Mouse (Mus musculus): ENCODE measurements at regions not wholly inside any gene's neighbourhood (a gene's known extent, or its start where the extent isn't known, plus 50 kb on each side); places are given as distances from the start of the nearest gene placed in this dataset.
"Not testable (repeated sequence)": the region's sequence is repeated elsewhere in the genome, so short reads cannot be mapped to it uniquely, and the experiment has no call there.

DNA sequence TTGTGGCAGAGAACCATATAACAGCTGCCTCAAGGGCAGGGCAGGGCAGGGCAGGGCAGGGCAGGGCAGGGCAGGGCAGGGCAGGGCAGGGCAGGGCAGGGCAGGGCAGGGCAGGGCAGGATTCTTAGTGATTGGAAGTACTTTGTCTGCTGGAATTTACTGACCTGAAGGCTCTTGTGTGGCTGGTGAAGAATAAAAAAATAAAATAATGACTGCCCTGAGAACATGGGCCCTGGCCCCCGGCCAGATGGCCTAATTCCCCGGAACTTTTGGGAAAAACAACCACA lies 169.3 kb downstream of the Qk start:
- DNase-seq (ENCODE audit: low read depth, low spot score): not testable (repeated sequence)

DNA sequence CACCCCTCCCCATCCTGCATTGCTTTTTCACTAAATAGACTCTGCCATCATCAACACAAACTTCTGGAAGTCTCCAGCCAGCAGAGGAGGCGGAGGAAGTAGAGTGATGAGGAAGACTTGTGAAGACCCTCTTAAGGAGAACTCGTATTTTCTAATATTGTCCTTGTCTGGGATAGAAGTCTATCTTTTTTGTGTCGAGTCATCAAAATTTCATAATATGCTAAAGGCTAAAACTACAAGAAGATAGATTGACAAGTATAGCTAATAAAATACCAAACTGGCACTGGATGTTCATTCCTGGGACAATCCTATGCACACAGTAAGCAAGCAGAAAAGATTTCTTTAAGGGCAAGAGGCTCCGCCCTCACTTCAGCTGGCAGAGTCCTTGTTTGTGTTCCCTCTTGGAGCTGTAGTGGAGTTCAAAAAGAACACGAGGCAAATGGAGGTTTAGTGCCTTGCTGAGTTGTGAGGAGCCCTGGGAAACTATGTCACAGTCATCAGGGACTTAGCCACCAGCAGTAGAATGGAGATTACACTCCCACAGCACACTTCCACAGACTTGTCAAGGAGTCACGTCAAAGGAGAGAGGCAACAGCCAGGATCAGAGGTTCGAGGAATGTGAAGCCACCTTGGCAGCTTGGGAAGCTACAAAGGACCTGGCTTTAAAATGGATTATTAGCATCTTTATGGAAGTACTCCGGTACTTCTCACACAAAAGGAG lies 169.8 kb downstream of the Qk start:
- DNase-seq (ENCODE audit: low read depth, low spot score): no peak

DNA sequence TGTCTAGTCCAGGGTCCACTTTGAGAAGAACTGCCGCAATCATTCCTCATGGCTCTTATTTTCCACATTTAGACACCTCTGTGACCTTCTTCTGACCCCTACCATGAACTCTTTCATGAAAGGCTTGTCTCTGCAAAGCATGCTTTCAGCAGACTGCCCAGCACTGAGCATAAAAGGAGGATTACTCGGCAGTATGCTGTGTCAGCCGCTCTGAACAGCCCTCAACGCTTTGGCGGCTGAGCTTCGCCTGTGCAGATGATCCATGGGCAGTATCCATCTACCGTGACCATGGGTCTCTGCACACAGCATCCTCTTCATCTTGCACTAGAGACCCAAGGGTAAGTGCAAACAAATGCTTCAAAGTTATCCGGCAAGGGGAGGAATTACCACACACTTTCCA lies 172.5 kb downstream of the Qk start:
- no peak for DNase-seq (ENCODE audit: low read depth, low spot score)

DNA sequence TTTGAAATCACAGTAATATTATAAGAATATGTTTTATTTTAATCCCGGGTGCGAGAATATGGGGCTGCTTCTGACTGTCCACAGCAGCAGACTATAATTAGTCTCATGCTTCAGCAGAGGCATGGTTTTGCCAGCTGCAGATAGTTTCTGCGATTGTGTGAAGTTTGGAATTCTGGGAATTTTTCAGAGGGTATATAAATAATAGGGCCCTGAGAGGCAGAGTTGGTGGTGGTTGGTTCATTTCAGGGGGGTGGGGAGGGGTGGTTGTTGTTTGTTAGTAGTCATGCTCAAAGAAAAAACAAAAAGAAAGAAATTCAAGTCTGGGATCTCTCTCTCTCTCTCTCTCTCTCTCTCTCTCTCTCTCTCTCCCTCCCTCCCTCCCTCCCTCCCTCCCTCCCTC lies 173.1 kb downstream of the Qk start:
- DNase-seq (ENCODE audit: low read depth, low spot score): no peak

DNA sequence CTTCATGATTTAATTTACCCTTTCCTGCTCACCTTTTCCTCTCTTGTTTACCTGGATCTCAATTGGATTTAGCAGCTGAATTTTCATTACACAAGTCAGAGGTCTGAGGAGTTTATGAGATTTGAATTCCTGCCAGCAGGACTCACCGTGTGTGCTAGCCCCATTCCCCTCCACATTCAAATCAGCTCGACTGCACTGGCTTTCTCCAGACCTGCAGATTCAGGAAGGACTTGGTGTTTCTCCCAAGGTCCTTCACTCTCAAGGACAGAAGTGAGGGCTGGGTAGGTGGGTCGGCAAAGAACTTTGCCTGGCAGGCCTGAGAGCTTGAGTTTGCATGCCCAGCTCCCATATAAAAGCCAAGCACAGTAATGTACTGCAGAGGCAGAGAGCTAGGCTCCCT lies 180.8 kb downstream of the Qk start:
- no peak for DNase-seq (ENCODE audit: low read depth, low spot score)

DNA sequence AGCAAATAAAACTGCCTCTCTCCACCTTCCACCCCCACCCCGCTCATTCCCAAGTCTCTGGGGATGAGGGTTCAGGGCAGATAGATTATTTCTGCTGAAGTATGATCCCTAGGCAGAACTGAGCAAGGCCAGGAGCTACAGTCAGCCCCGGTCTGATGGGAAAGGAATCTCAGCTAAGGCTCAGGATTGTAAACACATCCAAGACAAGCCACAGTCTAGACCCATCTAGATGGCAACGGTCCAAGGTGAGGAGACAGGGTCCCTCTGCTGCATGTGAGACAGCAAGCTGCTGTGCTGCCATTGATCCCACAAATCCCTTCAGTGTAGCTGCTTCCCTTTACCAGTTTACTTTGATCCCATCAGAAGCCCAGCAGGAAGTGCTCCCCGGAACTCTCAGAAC lies 181.3 kb downstream of the Qk start:
- DNase-seq (ENCODE audit: low read depth, low spot score): no peak

DNA sequence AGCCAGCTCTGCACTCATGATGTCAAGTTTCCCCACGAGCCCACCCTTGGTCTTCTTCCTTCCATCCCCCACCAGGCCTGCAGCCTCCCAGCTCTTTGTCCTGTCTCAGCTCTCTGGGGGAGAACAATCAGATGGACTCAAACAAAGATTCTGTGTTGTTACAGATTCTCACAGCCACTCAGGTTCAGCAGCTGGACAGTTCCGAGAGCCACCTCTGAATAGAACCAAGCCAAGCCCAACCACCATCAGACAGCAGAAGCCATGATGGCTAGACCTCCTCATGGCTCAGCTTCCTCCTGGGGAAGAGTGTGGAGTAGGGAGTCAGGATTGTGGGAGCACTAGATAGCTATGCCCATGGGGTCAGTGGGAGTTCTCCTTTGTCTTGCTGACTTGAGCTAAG lies 184.5 kb downstream of the Qk start:
- DNase-seq (ENCODE audit: low read depth, low spot score): no peak

DNA sequence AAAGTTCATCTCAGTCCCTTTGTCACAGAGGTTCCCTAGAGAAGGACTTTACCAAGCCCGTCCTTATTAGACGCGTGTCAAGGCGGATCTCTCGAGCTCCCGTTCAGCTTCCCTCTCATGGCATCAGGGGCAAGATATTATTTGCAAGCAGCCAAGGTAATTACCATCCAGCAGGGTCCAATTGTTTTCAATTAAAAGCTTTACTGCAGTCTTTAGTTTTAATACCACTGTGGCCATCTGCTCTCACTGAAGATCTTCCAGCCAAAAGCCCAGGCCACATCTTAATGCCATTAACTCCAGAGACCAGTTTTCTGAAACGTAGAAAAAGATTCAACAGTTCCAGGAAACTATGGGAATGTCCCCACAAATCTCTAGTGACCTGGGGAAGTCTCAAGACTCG lies 191.1 kb downstream of the Qk start:
- DNase-seq (ENCODE audit: low read depth, low spot score): no peak

DNA sequence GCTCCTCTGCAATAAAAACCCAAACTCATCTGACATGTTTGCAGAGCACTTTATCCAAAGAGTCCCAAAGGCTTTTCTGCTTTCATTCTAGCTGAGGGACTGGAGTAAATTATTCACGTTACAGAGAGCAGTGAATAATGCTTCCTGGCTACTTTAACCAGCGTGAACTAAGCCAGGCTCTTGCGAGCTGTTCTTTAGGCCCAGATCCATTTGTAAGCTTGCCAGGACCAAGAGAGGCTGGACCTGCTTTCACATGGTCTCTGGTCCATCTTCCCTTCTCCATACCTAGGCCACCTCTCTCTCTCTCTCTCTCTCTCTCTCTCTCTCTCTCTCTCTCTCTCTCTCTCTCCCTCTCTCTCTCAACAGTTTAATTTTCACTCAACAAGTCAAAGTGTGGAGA lies 197.2 kb downstream of the Qk start:
- DNase-seq (ENCODE audit: low read depth, low spot score): no peak

DNA sequence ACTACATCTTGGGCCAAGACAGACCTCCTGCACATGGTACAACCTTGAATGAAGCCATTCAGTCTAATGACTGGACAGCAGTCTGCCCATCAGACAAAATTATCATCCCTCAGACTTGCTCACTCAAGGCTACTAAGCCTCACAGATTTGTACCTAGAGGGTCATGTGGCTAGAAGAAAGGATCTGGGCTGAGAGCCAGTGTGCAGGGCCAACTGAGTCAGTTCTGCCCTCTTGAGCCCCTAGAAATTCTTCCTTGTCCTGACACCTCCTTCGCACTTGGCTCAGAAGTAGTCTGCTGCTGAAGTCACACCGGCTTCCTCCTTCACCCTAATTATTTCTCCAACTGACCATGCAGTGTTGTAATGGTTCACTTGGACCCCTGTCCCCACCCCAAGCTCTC lies 207.5 kb downstream of the Qk start:
- no peak for DNase-seq (ENCODE audit: low read depth, low spot score)

DNA sequence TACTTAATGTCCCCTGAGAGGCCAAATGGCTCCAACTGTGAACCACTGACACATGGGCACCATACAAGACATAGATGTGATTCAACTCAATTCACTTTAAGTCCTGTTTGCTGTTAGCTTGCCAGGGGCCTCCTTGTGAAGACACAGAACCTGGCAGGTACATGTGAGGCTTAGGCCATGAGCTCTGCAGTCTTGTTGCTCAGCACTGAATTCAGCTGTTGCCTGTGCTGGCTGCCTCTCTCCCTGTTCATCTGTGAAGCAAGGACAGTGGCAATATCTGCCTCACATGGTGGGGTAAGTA lies 209.3 kb downstream of the Qk start:
- DNase-seq (ENCODE audit: low read depth, low spot score): no peak

DNA sequence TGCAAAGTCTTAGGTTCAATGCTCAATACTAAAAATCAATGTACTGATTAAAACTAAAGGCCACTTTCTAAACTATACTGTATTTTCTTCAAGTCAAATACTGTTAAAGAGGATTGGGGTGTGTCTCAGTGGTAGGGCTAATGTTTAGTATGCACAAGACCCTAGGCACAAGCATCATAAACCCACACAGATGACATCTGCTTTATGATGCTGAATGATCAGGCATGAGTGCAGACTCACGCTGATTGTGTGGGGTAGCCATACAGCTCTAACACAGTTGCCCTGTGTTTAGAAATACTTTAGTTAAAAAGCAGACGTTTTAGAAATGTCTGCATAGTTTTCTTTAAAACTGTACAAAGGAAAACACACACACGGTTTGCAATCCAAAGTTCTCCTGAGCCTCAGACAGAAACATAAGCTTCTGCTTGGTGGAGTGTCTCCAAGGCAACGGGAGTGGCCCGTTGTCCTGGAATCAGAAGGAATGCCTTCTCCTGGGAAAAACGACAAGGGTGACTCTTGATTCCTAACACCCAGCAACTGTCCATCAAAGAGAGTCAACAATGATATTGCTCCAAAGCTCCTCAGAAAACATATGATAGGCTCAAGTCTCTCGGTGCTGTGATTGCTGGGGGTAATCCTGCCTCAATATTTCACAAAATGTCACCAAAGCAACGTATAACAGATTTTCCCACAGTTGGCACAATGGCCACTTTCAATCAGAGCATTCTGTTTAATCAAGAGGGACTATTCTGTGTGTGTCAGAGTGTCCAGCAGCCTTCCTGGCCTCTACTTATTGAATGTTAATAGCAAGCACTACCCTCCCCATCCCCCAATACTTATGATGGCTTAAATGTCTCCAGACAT lies 209.9 kb downstream of the Qk start:
- DNase-seq (ENCODE audit: low read depth, low spot score): no peak

DNA sequence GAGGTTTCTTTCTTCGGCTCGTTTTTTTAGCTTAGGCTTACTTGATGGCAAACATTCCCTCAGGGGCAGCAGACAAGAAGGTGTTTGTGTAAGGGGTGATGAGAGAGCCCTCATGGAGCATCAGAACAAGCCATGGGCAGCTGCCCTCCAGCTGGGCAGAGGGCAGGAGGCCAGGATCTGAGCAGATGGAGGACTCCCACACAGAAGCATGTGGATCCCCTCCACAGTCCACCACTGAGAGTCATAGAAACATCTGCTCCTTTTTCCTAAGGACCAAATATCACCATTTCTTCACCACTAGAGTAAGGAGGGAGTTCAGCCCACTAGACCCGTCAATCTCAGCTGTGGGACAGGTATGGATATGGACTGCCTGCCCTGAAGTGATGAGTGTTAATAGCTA lies 214.4 kb downstream of the Qk start:
- no peak for DNase-seq (ENCODE audit: low read depth, low spot score)

DNA sequence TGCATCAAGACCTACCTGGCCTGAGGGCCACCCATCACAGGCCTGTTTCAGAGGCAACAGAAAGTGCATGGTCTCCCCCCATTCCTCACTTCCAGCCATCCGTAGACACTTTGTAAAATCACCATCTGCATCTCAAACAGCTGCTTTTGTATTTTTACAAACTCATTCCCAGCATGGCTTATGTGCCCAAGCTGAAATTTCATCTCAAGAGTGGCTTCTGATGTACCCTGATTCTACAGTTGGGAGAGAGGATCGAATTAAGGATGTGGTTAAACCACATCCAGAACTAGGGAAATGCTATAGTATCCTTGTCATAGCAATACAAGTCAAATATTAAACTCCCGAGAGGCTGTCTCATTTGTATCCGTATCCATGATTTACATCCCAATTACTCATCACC lies 221.5 kb downstream of the Qk start:
- no peak for DNase-seq (ENCODE audit: low read depth, low spot score)

DNA sequence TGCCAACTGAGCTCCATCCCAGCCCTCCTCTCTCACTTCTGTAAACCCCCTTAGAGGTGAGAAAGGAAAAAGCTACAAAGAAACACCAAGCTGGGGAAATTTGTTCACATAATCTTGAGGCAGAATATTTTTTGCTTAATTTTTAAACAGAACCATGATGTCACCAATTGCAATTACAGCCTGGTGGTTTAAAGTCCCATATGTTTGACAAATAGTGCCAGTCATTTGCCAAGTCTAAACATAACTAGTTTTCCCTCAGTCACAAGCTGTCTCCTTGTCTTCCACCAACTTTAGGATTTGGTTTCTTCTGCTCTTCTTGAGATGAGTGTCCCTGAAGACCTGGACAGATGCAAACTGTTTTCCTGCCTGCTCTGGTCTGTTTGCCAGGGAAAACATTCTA lies 222.0 kb downstream of the Qk start:
- no peak for DNase-seq (ENCODE audit: low read depth, low spot score)

DNA sequence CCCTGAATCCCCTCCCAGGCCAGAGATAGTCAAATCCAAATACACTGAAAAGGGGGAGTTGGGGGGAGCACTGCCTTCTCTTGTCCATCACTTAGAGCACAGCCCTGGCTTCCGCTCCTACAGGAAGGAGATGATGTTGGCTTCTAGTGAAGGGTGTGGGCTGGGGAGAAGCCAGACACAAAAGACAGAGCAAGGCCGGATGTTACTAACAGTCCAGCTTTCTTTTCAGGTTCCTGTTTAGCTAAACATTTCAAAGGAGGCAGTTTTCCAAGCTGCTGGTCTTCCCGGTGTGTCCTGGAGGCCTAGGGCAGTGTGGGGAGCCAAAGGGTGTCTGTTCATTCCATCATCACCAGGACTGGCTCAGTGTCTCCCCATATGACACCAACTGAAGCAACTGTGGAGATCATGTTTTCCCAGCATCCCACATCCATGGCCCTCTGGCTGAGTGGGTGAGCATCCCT lies 223.8 kb downstream of the Qk start:
- DNase-seq (ENCODE audit: low read depth, low spot score): no peak

DNA sequence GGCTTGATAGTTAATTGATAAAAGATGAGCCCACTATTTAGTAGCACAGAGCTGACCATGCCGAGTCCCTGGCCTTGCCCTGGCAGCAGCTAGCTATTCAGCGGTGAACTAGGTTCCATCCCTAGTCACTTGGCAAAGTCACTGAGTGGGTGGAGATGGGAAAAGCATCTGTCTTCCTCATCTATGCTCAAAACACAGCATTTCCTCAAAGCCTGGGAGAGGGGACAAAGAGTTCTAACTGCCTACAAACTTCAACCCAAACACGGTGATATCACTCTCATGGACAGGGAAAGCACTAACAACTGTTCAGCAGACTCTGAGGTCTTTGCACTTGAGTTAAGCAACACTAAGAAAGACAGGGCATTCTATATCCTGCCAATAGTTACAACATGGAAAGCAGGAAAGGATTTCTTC lies 225.5 kb downstream of the Qk start:
- DNase-seq (ENCODE audit: low read depth, low spot score): no peak

DNA sequence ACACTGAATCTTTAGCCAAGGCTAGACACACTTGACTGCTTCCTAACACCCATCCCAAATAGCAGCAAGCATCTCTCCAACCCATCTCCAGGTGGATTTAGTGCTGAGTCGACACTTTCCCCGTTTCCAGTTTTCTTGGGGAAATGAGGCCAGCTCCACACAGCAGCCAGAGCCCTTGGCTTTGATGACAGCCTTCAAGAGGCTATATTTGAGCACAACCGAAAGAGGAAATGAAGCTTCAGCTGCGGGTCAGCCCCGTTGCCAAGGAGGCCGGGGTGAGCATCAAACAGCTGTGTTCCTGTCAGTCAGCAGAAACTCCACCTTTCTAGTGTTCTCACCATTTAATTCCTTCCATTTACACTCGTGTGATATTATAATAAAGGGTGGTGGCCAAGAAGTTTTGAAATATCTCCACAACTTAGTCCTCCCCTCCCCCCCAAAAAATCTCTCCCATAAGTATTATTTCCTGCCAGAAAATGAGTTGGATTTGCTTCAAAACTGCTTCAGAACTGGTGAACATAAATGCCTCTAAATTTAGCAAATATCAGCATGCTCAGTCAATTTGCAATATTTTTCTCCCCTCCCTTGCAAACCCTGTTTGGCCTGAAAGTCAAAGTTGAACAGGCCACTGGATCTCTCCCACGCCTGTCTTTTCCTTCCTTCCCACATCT lies 226.1 kb downstream of the Qk start:
- DNase-seq (ENCODE audit: low read depth, low spot score): no peak

DNA sequence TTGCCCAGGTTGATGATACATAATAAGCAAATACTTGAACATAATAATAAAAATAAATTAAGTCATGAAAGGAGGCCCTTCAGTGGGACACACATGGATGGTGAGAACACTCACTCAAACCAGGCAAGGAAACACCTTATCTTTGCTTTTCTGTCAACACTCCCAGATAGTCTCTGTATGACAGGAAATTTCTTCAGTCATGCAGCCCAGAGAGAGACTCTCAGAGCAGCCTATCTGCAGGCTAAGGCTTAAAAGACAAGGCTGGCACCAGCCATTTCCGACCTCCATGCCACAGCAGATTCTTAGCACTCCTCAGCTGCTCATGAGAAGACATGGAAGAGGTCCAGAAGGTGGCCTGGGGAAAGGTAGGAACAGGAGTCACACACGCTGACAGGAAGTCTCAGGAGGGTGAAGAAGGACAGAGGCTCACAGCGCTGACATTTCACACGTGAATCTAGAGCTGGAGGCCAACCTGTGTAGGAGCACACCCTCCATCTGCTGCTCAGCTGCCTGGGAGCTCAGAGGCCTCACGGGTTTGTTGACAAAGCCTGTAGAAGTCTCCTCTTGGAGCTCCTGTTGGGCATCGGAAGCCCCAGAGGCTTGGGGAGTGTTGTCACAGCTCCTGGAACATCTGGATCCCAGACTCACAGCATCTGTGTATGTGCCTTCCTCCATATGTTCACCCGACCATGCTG lies 232.3 kb downstream of the Qk start:
- no peak for DNase-seq (ENCODE audit: low read depth, low spot score)

DNA sequence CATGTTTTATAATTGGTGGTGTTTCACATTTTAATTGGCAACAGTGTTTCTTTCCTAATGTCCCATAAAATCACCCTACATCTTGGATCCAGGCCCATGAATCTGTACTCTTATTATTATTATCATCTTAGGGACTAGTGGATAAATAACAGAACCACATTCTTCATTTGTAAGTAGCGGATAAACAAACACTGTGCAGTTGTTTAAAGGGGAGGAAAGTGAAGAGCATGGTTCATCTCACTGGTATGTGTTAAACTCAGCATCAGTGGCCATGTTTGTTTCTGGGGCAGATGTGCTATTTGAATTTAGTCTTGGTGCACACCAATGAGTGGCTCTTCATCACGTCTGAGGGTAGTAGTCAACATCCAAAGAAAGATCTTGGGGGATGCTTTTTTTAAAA lies 233.1 kb downstream of the Qk start:
- DNase-seq (ENCODE audit: low read depth, low spot score): no peak

DNA sequence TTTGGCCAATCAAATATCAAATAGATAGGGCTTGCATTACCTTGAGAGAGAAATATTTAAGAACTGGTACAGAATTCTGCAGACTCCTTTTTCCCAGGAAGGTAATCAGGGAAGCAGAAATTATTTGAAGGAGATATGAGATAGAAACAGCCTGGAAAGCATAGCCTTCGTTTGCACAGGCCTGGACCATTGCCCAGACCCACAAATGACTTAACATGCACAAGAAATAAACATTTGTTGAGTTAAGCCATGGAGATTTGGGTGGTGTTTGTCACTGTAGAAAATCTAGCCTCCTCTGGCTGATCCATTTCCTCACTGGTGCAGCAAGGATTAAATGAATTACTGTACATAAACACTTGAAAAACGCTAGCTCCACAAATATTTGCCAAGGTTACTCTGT lies 233.5 kb downstream of the Qk start:
- DNase-seq (ENCODE audit: low read depth, low spot score): no peak

DNA sequence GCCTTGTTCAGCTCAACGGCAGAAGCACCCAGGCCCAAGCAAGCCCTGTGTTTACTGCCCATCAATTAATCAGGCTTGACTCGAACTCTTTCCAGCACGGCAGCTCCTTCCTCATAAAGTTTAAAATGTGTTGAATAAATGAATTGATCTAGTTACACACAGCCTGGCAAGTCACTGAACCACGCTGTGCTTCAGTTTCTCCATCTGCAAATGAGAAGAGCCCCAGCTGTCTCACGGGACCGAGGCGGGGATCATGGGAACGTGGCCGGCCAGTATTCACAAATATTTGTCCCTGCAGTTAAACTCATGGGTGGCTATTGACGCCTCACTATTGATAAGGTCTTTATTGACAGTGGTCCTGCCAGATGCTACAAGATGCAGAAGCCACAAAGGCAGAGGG lies 237.9 kb downstream of the Qk start:
- no peak for DNase-seq (ENCODE audit: low read depth, low spot score)
